Mouse (Mus musculus): Measurements from ENCODE around the gene Gm26620. TPM values are rescaled to one million over a fixed set of nuclear protein-coding genes. Genes with fewer than 3 reads are reported as not detected.

Gene Gm26620
- polyA plus RNA-seq, 1 experiment from 2014 or later = 1.1 TPM

- no peak for ATAC-seq
- 74% methylated on average over 2 of the region's 2 CpGs for WGBS
- no peaks in the 10 kb centered on the region for H3K36me3 ChIP-seq (ENCODE audit: control insufficient read depth, insufficient read depth)
- no peak overlapping the region for H3K4me2 ChIP-seq (ENCODE audit: low read length)
- no peak overlapping the region for H3K9ac ChIP-seq (replicated peaks; ENCODE audit: low read depth, low read length)
- no peaks in the 10 kb centered on the region for H3K4me1 ChIP-seq (replicated peaks; ENCODE audit: control insufficient read depth, insufficient read depth, low read length)
- H3K4me3 ChIP-seq (replicated peaks; ENCODE audit: low read length) = no peak overlapping the region
- H3K27me3 ChIP-seq (replicated peaks; ENCODE audit: control insufficient read depth, insufficient read depth, low read length) = no peaks in the 10 kb centered on the region
- H3K9me3 ChIP-seq (ENCODE audit: control insufficient read depth, low read length) = no peaks in the 10 kb centered on the region
- H3K27ac ChIP-seq (ENCODE audit: low read length) = no peak overlapping the region
Observed at GRCm38 (mm10) chr1:170857369-170857768, 27.5 kb upstream of the Gm26620 start.

GRCm38 (mm10) chr1:170858872-170859271 lies 26.0 kb upstream of the Gm26620 start:
- Histone ChIP-seq H3K9me3 (ENCODE audit: control insufficient read depth, low read length) (no peaks in the 10 kb centered on the region), H3K4me1 (replicated peaks; ENCODE audit: control insufficient read depth, insufficient read depth, low read length) (no peaks in the 10 kb centered on the region), H3K4me2 (ENCODE audit: low read length) (no peak overlapping the region), H3K4me3 (replicated peaks; ENCODE audit: low read length) (no peak overlapping the region), H3K36me3 (ENCODE audit: control insufficient read depth, insufficient read depth) (no peaks in the 10 kb centered on the region), H3K27ac (ENCODE audit: low read length) (no peak overlapping the region), H3K9ac (replicated peaks; ENCODE audit: low read depth, low read length) (no peak overlapping the region), H3K27me3 (replicated peaks; ENCODE audit: control insufficient read depth, insufficient read depth, low read length) (no peaks in the 10 kb centered on the region)
- 63% methylated on average over 2 of the region's 2 CpGs for WGBS
- no peak for ATAC-seq

- H3K36me3 ChIP-seq (ENCODE audit: control insufficient read depth, insufficient read depth) = no peaks in the 10 kb centered on the region
- H3K9ac ChIP-seq (replicated peaks; ENCODE audit: low read depth, low read length) = no peak overlapping the region
- 81% methylated on average over 13 of the region's 13 CpGs for WGBS
- no peak for ATAC-seq
- no peaks in the 10 kb centered on the region for H3K9me3 ChIP-seq (ENCODE audit: control insufficient read depth, low read length)
- H3K27ac ChIP-seq (ENCODE audit: low read length) = no peak overlapping the region
- no peak overlapping the region for H3K4me2 ChIP-seq (ENCODE audit: low read length)
- H3K27me3 ChIP-seq (replicated peaks; ENCODE audit: control insufficient read depth, insufficient read depth, low read length) = no peaks in the 10 kb centered on the region
- H3K4me3 ChIP-seq (replicated peaks; ENCODE audit: low read length) = no peak overlapping the region
- H3K4me1 ChIP-seq (replicated peaks; ENCODE audit: control insufficient read depth, insufficient read depth, low read length) = peaks cover 5% of the 10 kb centered on the region
Observed at GRCm38 (mm10) chr1:170861671-170862434, 23.0 kb upstream of the Gm26620 start.

- WGBS = 77% methylated on average over 3 of the region's 3 CpGs
- ATAC-seq = no peak
- H3K4me3 ChIP-seq (replicated peaks; ENCODE audit: low read length) = no peak overlapping the region
Observed at GRCm38 (mm10) chr1:170862435-170862717, 22.5 kb upstream of the Gm26620 start.

GRCm38 (mm10) chr1:170863033-170863432 lies 21.8 kb upstream of the Gm26620 start:
- H3K4me1 ChIP-seq (replicated peaks; ENCODE audit: control insufficient read depth, insufficient read depth, low read length) = peaks cover 7% of the 10 kb centered on the region
- ATAC-seq = no peak

More at GRCm38 (mm10) chr1:170862435-170862717, 22.5 kb upstream of the Gm26620 start:
- H3K36me3 ChIP-seq (ENCODE audit: control insufficient read depth, insufficient read depth) = no peaks in the 10 kb centered on the region
- no peak overlapping the region for H3K27ac ChIP-seq (ENCODE audit: low read length)
- H3K4me1 ChIP-seq (replicated peaks; ENCODE audit: control insufficient read depth, insufficient read depth, low read length) = peaks cover 7% of the 10 kb centered on the region
- no peaks in the 10 kb centered on the region for H3K9me3 ChIP-seq (ENCODE audit: control insufficient read depth, low read length)
- no peak overlapping the region for H3K9ac ChIP-seq (replicated peaks; ENCODE audit: low read depth, low read length)
- no peak overlapping the region for H3K4me2 ChIP-seq (ENCODE audit: low read length)
- no peaks in the 10 kb centered on the region for H3K27me3 ChIP-seq (replicated peaks; ENCODE audit: control insufficient read depth, insufficient read depth, low read length)

GRCm38 (mm10) chr1:170864234-170864633 lies 20.6 kb upstream of the Gm26620 start:
- ATAC-seq = no peak
- Histone ChIP-seq H3K4me1 (replicated peaks; ENCODE audit: control insufficient read depth, insufficient read depth, low read length) (peaks cover 7% of the 10 kb centered on the region), H3K36me3 (ENCODE audit: control insufficient read depth, insufficient read depth) (no peaks in the 10 kb centered on the region), H3K4me2 (ENCODE audit: low read length) (no peak overlapping the region), H3K4me3 (replicated peaks; ENCODE audit: low read length) (no peak overlapping the region), H3K27me3 (replicated peaks; ENCODE audit: control insufficient read depth, insufficient read depth, low read length) (no peaks in the 10 kb centered on the region), H3K9me3 (ENCODE audit: control insufficient read depth, low read length) (no peaks in the 10 kb centered on the region), H3K27ac (ENCODE audit: low read length) (no peak overlapping the region), H3K9ac (replicated peaks; ENCODE audit: low read depth, low read length) (no peak overlapping the region)

More at GRCm38 (mm10) chr1:170863033-170863432, 21.8 kb upstream of the Gm26620 start:
- no peaks in the 10 kb centered on the region for H3K9me3 ChIP-seq (ENCODE audit: control insufficient read depth, low read length)
- H3K4me3 ChIP-seq (replicated peaks; ENCODE audit: low read length) = no peak overlapping the region
- H3K27me3 ChIP-seq (replicated peaks; ENCODE audit: control insufficient read depth, insufficient read depth, low read length) = no peaks in the 10 kb centered on the region
- no peak overlapping the region for H3K4me2 ChIP-seq (ENCODE audit: low read length)
- 71% methylated on average over 4 of the region's 4 CpGs for WGBS
- H3K9ac ChIP-seq (replicated peaks; ENCODE audit: low read depth, low read length) = no peak overlapping the region
- no peaks in the 10 kb centered on the region for H3K36me3 ChIP-seq (ENCODE audit: control insufficient read depth, insufficient read depth)
- no peak overlapping the region for H3K27ac ChIP-seq (ENCODE audit: low read length)

GRCm38 (mm10) chr1:170864754-170865153 lies 20.1 kb upstream of the Gm26620 start:
- Histone ChIP-seq H3K27ac (ENCODE audit: low read length) (no peak overlapping the region), H3K27me3 (replicated peaks; ENCODE audit: control insufficient read depth, insufficient read depth, low read length) (no peaks in the 10 kb centered on the region), H3K9me3 (ENCODE audit: control insufficient read depth, low read length) (no peaks in the 10 kb centered on the region), H3K9ac (replicated peaks; ENCODE audit: low read depth, low read length) (no peak overlapping the region), H3K4me1 (replicated peaks; ENCODE audit: control insufficient read depth, insufficient read depth, low read length) (peaks cover 10% of the 10 kb centered on the region), H3K4me3 (replicated peaks; ENCODE audit: low read length) (no peak overlapping the region), H3K4me2 (ENCODE audit: low read length) (no peak overlapping the region), H3K36me3 (ENCODE audit: control insufficient read depth, insufficient read depth) (no peaks in the 10 kb centered on the region)
- WGBS = 81% methylated on average over 3 of the region's 3 CpGs
- ATAC-seq = no peak

GRCm38 (mm10) chr1:170865406-170865805 lies 19.5 kb upstream of the Gm26620 start:
- no peak overlapping the region for H3K4me2 ChIP-seq (ENCODE audit: low read length)
- H3K27ac ChIP-seq (ENCODE audit: low read length) = no peak overlapping the region
- no peaks in the 10 kb centered on the region for H3K27me3 ChIP-seq (replicated peaks; ENCODE audit: control insufficient read depth, insufficient read depth, low read length)
- no peaks in the 10 kb centered on the region for H3K9me3 ChIP-seq (ENCODE audit: control insufficient read depth, low read length)
- 90% methylated on average over 5 of the region's 5 CpGs for WGBS
- H3K36me3 ChIP-seq (ENCODE audit: control insufficient read depth, insufficient read depth) = no peaks in the 10 kb centered on the region
- H3K4me3 ChIP-seq (replicated peaks; ENCODE audit: low read length) = no peak overlapping the region
- peaks cover 10% of the 10 kb centered on the region for H3K4me1 ChIP-seq (replicated peaks; ENCODE audit: control insufficient read depth, insufficient read depth, low read length)
- ATAC-seq = no peak
- no peak overlapping the region for H3K9ac ChIP-seq (replicated peaks; ENCODE audit: low read depth, low read length)

- H3K4me3 ChIP-seq (replicated peaks; ENCODE audit: low read length) = peak overlapping the region; percentile 96
- WGBS = 2% methylated on average over 30 of the region's 30 CpGs
- H3K27ac ChIP-seq (ENCODE audit: low read length) = peak overlapping the region; percentile 61
- peak; percentile 61 for ATAC-seq
- no peaks in the 10 kb centered on the region for H3K9me3 ChIP-seq (ENCODE audit: control insufficient read depth, low read length)
- H3K9ac ChIP-seq (replicated peaks; ENCODE audit: low read depth, low read length) = peak overlapping the region; percentile 88
- H3K4me2 ChIP-seq (ENCODE audit: low read length) = peak overlapping the region; percentile 81
- peaks cover 10% of the 10 kb centered on the region for H3K4me1 ChIP-seq (replicated peaks; ENCODE audit: control insufficient read depth, insufficient read depth, low read length)
- H3K36me3 ChIP-seq (ENCODE audit: control insufficient read depth, insufficient read depth) = 0 out of 2 replicates have a peak, but pooled peaks cover 2% of the 10 kb centered on the region
- H3K27me3 ChIP-seq (replicated peaks; ENCODE audit: control insufficient read depth, insufficient read depth, low read length) = no peaks in the 10 kb centered on the region
Observed at GRCm38 (mm10) chr1:170866992-170867690, 17.7 kb upstream of the Gm26620 start.

Data from forebrain, embryonic 16.5 days (tissue).